Mouse (Mus musculus) cerebellum, adult 9-11 months (tissue): ENCODE measurements around the gene Rad51b.

ENCODE experiments used
- DNase-seq: peaks from one replicate; pipeline ENCODE4 v3.0.0; 2022

Gene Rad51b

DNA sequence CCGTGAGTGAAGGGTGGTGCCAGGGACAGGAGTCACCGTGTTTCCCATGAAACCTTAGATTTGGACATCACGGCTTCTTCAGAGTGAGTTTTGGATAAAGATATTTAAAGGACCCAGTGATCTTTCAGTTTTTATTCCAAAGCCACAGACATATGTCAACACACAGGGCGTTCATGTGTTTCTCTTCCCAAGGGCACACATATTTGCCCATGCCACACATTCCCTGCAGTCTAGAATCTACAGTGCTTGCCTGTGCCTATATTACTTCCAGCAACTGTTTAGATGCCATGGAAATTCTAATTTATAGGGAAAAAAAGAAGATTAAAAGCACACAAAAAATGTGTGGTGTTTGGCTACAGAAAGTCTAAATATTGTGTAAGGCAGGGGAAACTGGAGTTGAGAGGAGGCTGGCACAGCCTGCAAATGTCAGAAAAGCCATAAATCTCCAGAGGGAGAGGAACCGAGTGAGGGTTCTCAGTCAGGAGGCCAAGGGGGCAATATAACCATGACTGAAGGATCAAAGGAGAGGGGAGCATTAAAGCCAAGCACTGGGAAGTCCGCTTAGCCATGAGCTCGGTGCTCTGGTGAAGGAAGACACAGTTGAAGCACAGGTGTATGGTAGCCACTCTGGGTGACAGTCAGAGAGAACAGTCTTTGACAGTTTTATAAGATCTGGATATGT lies 367.0 kb downstream of the Rad51b start:
- no peak for DNase-seq

DNA sequence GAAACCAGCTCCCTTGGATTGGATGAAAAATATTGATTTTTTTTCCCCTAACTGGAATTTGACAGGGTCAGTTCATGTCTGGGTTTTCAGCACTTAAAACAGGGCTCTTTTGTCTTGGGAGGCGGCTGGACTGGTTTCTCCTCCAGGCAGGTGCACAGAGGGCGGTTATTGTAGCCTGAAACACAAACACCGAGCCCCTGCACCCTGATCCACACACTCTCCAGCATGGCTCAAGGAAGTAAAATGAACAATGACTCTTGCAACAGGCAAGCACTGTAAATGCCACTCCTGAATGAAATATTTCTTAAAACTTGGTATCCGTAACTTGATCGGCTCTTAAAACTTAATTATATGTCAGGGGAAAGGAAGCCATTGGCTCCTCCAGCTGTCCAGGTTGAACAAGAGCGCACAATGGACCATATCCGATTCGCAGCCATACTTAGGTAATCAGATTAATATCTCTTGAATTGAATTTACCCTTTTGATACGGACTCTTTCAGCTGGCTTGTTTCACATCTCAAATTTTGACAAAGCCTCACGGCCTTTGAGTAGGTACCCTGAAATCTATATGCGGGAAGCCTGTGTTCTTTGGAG lies 377.9 kb downstream of the Rad51b start:
- no peak for DNase-seq

DNA sequence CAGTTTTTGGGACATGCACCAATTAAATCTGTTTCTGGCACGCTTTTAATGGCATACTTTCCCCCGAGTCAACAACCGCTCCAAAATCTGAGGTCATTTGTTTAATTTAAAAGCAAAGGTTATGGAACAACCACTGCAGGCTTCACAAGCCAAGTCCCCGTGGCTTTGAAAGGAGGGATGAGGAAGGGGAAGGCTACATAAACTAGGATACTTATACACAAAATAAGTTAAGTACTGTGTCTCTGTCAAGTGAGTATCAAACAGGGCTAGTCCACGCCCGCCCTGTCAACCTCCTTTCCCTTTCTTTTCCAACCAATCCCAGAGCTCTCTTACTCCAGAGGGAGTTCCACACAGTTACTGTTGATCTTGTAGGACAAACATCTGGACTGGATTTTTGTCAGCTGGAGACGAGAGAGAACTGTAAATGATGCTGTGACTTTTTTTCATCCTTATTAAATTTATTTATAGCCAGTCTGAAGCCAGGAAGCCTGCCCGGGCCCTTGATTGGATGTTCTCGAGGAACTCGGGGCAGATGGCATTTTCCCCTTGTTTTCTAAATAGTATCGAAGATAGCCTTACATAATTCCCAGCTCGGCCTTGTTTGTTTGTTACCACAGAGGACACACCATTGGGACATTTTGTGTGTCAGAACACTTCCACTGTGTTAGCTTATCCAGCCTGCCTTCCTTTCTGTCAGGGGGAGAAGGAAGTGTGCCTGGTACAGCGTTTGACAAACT lies 378.5 kb downstream of the Rad51b start:
- no peak for DNase-seq

DNA sequence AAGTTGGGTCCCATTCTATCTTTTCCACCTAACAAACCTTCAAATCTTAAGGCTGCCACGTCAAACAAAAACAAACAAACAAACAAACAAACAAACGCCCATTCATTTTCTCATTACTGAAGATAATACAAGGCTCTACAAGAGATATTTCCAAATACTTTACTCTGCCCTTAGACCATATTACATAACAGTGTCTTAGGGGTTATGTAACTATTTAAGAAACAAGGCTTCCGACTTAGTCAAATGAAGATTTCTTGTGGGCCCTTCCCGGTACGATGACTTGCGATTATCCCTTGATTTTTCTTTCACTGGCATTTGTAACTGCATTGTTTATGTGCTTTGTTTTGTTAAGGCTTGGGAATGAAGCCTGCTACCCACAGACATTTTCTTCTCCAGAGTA lies 379.2 kb downstream of the Rad51b start:
- no peak for DNase-seq

DNA sequence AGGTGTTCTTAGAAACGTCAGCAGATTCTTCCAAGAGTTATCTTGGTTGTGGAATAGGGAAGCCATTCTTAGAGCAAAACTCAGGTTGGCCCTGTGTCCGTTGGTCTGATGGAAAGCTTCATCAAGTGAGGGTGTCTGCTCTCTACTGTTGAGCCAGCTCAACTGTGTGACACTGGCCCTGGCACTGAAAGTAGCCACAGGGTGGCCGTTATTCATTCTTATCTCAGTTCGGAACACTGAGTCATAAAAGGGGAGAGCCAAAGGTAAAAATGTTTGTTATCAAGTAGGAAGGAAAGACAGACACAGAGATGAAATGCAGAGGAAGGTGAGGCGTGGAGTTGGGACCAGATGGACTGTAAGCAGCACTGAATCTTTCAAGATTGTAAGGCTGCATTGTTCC lies 379.8 kb downstream of the Rad51b start:
- DNase-seq = no peak

DNA sequence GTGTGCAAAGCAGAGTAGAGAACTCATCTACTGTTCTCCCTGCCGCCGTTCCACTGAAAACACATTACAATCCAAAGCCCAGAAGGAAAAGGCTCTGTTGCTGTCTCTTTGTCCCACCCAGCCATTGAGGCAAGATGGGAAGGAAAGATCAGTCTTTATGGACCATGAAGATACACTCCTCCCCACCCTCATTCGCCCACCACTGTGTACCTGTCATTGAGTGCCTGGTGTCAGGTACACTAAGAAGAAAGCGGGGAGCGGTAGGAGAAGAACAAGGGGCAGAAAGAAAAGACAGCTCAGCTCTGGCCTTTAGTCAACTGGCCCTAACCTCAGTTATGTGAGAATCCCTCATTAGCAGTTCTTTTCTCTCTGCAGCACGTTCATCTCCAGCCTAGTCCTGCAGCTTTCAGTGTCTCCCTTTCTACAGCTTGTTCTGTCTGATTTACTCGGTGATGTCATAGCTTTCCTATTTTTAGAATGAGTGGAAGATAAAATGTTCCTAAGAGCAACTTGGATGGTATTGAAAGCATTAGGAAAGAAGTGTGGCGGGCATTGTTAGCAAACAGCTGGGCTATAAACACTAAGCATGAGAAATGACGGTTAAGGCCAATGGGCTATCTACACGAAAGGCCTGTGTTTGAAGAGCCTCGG lies 382.3 kb downstream of the Rad51b start:
- no peak for DNase-seq

DNA sequence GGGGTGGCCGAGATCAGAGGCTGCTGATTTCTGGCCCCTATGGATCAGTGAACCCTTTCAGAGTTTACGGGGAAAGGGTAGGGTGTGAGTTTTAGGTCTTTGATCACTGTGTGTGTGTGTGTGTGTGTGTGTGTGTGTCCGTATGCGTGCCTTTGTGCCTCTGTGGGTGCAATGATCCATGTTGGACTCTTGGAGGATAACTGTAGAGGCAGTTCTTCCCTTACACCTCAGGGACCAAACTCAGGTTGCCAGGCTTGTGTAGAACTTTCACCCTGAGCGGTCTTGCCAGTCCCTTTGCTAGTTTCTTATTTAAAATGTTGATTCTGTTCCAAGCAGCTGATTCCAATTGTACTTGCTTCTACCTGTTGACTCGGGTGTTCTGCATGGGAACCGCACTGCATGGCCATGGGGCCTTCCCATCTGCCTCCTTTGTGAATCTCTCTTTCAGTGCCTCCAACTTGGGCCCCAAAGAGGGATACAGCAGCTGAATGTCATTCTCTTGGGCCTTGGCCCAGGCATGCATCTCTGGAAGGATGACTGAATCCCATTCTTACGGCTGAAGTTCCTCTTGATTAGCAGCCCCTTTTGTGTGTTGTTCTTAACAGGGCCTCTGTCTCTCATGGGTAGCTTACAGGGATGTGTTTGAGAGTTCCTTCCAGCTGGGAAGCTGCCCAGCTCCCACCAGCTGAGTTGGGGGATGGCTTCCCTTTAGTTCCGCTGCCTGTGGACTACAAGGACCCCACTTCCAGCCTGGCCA lies 383.0 kb downstream of the Rad51b start:
- peak; percentile 4 for DNase-seq

DNA sequence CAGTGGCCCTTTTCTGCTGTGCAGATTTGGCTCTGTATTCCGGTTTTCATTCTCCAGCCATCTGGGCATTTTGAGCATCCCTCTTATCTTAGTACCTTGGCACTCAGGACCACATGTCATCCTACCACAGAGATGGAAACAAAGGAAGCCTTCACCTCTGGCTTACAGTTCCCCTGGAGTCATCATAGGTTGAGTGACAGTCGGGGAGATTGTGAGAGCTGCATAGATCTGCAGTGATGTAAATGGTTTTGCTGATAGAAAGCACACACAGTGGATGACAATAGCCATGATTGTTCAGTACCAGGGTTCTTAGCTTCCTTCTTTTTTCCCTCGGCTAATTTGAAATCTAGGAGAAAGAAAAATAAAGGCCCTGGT lies 383.6 kb downstream of the Rad51b start:
- no peak for DNase-seq

DNA sequence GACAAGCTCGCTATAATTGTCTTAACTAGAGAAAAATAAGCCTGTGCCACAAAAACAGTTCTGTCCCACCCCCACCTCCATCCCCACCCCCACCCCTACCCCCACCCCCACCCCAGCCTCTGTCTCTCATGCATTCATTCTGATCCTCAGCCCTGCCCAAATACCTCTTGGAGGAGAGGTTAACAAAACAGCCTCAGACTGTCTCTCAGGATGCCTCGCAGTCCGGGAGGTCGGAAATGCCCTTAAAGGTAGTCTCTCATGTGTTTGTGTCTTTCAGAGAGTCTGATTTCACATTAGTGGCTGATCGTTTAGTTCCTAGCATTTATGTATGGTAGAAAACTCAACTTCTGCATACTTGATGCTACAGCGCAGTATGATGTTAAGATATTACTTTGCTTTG lies 384.5 kb downstream of the Rad51b start:
- DNase-seq = no peak

DNA sequence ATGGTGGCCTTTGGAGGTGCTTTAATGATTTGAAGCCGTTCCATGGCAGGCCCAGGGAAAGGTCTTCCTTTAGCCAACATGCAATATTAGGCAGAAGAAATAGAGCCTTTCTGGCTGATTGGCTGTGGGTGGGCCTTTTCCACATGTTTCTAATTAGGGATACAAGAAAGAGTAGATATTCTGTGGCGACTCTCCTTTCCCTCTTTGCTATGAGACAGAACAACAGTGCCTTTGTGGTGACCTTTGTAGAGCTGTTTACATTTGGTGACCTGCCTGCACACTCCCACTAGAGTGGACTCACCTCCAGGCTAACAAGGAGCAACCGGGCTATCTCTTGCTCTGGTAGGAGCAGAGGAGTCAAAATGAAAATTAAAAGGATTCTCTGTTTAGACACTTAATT lies 386.3 kb downstream of the Rad51b start:
- no peak for DNase-seq

DNA sequence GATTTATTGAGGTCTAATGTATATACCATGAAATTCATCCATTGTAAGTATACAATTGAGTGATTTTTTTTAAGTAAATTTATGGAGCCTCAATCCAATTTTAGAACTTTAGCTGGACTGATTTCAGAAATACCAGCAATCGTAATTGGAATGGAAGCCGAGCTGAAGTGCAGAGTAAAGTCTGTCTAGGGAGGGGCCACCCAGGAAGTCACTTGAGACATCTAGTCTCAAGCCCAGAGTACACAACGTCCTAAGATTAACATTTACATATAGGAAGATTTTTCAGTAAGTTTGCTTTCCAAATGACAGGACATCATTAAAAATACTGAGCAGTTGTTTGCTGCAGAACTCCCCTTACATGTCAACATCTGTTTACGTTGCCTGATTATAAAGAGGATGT lies 386.7 kb downstream of the Rad51b start:
- DNase-seq = no peak

DNA sequence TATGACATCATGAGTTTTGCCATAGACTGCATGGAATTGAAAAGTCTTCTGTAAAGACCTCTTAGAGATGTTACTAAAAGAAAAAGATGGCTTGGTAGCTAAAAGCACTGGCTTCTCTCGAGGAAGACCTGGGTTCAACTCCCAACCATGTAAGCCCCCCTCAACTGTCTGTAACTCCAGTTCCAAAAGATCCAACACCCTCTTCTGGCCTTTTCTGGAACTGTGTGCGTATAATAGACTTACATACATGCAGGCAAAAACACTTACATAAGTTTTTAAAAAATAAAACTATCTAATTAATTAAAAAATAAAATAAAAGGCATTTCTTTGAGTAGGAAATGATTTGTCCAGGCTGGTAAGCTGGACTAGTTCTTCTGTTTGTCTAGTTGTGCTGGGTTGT lies 387.3 kb downstream of the Rad51b start:
- no peak for DNase-seq

DNA sequence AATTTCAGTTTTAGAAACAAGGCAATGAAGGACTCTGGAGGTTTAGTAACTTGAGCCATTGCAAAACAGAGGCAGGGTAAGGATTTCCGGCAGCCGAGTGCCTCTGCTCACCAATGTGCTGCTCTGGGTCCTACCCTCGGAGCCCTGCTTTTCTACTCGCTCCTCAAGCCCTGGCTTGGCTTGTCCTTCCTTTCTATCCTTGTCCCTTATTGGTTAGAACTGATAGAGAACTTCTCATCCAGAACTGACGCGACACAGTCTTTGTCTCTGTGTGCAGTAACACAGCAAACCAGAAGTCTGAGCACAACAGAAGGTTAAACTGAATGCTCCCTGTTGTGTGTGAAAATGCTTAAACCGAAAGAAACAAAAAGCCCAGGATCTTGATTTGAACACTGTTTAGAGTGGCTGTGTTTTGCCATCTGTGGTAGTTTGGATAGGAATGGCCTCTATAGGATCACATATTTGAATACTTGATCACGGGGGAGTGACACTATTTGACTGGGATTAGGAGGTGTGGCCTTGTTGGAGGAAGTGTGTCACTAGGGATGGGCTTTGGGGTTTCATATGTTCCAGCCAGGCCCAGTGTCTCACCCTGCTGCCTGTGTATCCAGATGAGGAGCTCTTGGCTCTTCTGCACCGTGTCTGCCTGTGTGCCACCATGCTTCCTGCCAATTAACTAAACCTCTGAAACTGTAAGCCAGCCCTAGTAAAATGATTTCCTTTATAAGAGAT lies 389.7 kb downstream of the Rad51b start:
- no peak for DNase-seq

DNA sequence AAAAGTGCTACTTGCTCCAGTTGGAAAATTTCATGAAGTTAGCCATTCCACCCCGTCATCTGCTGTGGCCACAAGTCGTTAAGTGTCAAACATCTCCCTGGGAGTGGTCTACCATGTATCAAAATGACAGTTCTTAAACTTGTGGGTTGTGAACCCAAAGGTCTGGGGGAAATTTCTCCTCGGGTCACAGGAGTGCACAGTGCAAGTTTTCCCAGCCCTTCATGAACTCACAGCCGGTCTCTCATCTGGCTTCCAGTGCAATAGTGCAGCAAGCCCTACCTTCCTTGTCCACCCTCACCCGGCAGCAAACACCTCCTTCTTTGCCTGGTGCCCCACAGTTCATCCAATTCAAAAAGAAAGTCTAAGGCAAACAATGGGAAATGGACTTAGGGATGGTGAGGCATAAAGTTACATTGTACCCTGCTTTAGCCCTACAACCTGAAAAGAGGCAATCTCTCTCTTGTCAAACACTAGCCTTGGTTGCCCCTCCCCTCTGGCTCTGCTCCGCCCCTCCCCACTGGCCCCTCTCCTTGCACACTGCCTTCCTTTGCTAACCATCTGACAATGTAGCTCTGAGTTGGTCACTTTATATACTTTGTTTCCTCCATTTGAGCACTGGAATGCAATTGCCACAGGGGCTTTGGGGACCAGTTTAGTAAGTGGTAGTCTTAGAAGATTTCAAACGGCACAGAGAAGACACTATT lies 390.8 kb downstream of the Rad51b start:
- DNase-seq = no peak

DNA sequence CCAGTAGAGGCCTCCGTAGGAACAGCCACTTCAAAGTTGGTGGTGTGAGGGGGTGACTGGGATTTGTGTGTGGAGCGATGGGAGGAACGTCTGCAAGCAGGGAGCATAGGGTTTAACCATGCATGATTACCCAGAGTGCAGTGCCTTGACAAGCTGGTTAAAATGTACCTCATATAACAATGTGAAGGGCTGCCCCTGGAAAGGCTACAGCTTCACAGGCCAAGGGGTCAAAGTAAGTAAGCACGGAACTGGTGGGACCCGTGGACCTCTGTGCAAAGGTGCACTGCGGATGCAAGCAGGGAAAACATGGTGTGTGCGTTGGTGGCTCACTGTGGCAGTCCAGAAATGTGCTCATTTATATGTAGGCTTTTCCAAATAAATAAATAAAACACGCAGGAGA lies 392.2 kb downstream of the Rad51b start:
- DNase-seq = no peak

DNA sequence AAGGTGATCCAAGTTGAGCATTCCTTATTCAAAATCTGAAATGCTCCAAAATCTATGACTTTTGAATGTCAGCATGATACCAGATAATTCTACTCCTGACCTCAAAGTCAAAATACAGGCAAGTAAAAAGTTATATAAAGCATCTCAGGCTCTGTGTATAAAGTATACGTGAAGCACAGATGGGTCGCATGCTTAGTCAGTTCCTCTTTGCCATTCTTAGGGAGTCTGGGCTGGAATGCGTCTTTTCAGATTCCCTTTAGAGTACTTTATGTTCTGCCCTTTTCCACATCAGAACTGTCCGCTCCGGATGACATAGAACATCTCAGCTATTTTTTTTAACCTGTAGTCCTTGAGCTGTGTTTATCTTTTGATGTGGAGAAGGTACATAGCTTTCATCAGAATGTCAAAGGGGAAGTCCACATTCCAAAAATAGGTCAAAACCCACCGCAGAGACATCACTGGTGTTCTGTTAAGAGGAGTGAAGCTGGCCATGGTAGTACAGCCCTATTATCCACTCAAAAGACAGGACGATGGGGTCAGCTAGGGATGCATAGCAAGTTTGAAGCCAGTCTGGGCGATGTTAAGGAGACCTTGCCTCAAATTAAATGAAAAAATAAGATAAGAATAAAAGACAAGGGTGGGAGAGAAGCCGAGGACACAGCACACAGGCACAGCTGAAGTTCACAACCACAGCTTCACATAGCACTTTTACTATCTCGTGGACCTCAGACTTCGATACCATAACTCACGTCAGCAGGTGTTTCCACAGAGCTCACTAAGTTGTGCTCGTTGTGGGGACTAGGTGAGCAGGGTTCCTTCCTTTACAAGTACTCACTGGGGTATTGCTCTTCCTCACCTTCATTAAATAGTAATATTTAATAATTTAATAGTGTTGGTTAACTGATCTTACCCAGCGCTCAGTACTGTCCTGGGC lies 395.1 kb downstream of the Rad51b start:
- DNase-seq = no peak

DNA sequence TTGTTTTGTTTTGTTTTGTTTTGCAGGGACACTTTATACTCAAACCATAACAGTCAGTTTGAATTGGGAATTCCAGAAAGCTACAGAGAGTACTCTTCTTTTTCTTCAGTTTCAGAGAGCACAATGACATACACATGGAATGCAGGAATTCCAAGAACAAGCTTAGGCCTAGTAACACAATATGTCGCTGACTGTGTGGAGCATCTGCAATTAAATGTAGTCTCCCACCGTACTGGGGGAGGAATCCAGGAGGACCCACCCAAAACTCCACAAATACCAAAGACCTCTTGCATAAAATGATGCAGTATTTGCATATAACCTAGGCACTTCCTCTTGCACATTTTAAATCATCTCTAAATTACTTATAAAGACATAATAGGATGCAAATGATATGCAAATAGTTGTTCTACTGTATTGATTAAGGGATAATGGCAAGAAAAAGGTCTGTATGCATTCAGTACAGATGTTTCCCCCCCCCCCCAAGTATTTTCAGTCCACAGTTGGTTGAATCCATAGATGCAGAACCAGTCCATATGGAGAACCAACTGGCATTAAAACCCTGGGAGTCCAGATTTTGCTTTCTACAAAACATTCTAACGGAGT lies 398.9 kb downstream of the Rad51b start:
- no peak for DNase-seq

DNA sequence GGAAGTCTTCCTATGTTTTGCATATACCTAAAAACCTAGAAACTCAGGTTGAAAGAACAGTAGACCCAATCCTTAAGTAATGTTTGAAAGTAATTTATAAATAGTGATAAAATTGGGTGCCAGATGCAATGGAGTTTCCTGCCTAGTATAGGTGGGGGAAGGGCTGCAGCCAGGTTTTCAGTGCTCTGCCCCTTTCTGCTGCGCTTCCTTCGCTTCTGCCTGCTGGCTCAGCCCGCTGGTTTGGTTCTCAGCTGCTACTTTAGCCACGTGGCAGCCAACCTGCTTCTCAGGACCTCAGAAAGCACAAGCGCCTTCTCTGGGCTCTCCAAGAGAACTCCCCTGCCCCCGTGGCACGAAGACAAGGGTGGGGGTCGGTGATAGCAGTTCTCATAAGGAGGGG lies 406.5 kb downstream of the Rad51b start:
- DNase-seq = no peak

DNA sequence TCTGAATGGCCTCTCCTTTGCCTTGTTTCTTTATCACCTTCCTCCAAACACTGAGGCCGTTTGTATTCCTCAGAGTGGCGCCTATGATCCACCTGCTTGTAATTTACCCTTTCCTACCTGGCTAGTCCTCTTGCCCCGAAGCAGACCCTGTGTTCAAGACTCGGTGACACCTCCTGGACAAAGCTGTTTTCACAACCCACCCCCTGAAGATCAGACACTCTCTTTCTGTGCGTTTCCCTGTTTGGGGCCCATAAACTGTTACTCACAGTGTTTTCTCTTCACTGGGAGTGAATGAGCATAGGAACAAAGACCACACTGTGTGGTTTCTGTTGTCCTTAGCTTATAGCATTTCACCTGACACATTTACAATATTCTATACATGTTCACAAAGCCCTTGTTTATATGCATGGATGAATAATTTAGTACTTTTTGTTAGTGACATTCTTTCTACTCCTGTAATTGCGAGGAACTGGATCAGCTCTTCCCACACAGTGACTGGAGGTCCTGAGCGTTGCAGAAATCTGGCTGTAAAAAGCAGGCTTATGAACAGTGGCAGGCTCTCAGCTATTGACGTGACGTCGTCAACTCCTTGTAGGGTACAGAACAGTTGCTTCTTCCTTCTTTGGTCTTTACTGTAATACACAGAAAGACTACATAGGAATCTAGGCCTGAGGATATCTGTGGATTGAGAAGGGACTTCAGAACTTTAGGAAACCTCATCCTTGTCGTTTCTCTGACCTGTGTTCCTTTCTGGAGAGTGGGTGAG lies 408.6 kb downstream of the Rad51b start:
- DNase-seq = no peak
